Mouse (Mus musculus) MEL (cell line): ENCODE data around the gene Mcl1. TPM values are rescaled to one million over a fixed set of nuclear protein-coding genes. Genes with fewer than 3 reads are reported as not detected.

Experiments used
- DNase-seq: peaks from one replicate; pipeline ENCODE4 v3.0.0; 2011; ENCODE audit warnings: low read depth, low spot score
- H3K27ac ChIP-seq: 2 replicates; pipeline ENCODE4 v1.5.1; 2012; ENCODE audit warnings: low read depth, mild to moderate bottlenecking, control low read depth, low read length, moderate library complexity; ENCODE audit not compliant: control insufficient read depth
- H3K27me3 ChIP-seq, 2 experiments: fragments of 150-350 bp in 1 of 2; sonication (generic) in 1 of 2; 2 replicates each; pipeline ENCODE4 v1.6.1; 2012; ENCODE audit warnings: low read length in 2 of 2, mild to moderate bottlenecking in 2 of 2, improper control_type of control experiment in 1 of 2, moderate library complexity in 1 of 2; ENCODE audit not compliant: insufficient read depth in 2 of 2, control insufficient read depth in 1 of 2
- H3K36me3 ChIP-seq, 2 experiments: 2 replicates each; pipeline ENCODE4 v1.6.1; 2012 to 2014; ENCODE audit warnings: low read length in 2 of 2, improper control_type of control experiment in 1 of 2, inconsistent platforms in 1 of 2, mild to moderate bottlenecking in 1 of 2; ENCODE audit not compliant: insufficient read depth in 2 of 2, control insufficient read depth in 1 of 2
- H3K4me1 ChIP-seq, 2 experiments: fragments of 150-350 bp in 1 of 2; sonication (generic) in 1 of 2; 2 replicates each; pipeline ENCODE4 v1.6.1; 2012; ENCODE audit warnings: low read length in 2 of 2, improper control_type of control experiment in 1 of 2, mild to moderate bottlenecking in 1 of 2; ENCODE audit not compliant: insufficient read depth in 2 of 2, control insufficient read depth in 1 of 2
- H3K4me3 ChIP-seq, 2 experiments: fragments of 150-350 bp in 1 of 2; sonication (generic) in 1 of 2; 2 replicates each; pipeline ENCODE4 v1.5.1; 2012; ENCODE audit warnings: low read depth in 2 of 2, low read length in 2 of 2, mild to moderate bottlenecking in 2 of 2, moderate library complexity in 2 of 2, control low read depth in 1 of 2, improper control_type of control experiment in 1 of 2; ENCODE audit not compliant: control insufficient read depth in 1 of 2, insufficient read depth in 1 of 2
- H3K79me2 ChIP-seq: 2 replicates; pipeline ENCODE4 v1.6.1; 2012; ENCODE audit warnings: mild to moderate bottlenecking, low read length, moderate library complexity; ENCODE audit not compliant: control insufficient read depth, poor library complexity, insufficient read depth
- H3K9ac ChIP-seq: 2 replicates; pipeline ENCODE4 v1.6.1; 2012; ENCODE audit warnings: low read depth, mild to moderate bottlenecking, control low read depth, low read length, moderate library complexity; ENCODE audit not compliant: control insufficient read depth, poor library complexity, severe bottlenecking
- H3K9me3 ChIP-seq: fragments of 150-350 bp; sonication (generic); replicated peaks from 2 replicates; pipeline ENCODE4 v1.6.1; 2012; ENCODE audit warnings: mild to moderate bottlenecking, low read length, improper control_type of control experiment, moderate library complexity; ENCODE audit not compliant: insufficient read depth
- CTCF ChIP-seq, 3 experiments: IDR thresholded peaks in 2 of 3; conservative IDR thresholded peaks in 1 of 3; 2 replicates each; pipeline ENCODE4 v1.5.1; 2011 to 2012; ENCODE audit warnings: low read length in 3 of 3, low read depth in 2 of 3, mild to moderate bottlenecking in 2 of 3, improper control_type of control experiment in 1 of 3, inconsistent platforms in 1 of 3, mixed read lengths in 1 of 3, moderate library complexity in 1 of 3; ENCODE audit not compliant: control insufficient read depth in 1 of 3, insufficient read depth in 1 of 3, poor library complexity in 1 of 3, severe bottlenecking in 1 of 3
- E2F4 ChIP-seq: IDR thresholded peaks from 2 replicates; pipeline ENCODE4 v1.6.1; 2011; ENCODE audit warnings: low read depth, low read length, improper control_type of control experiment, borderline replicate concordance
- EP300 ChIP-seq, 2 experiments: IDR thresholded peaks; 2 replicates each; pipeline ENCODE4 v1.6.1; 2011; ENCODE audit warnings: improper control_type of control experiment in 2 of 2, low read length in 2 of 2, low read depth in 1 of 2, mild to moderate bottlenecking in 1 of 2
- GATA1 ChIP-seq: IDR thresholded peaks from 2 replicates; pipeline ENCODE4 v1.6.1; 2011; ENCODE audit warnings: low read depth, low read length, improper control_type of control experiment
- JUND ChIP-seq: IDR thresholded peaks from 2 replicates; pipeline ENCODE4 v1.6.1; 2011; ENCODE audit warnings: low read depth, mild to moderate bottlenecking, improper control_type of control experiment, low read length
- MAX ChIP-seq: IDR thresholded peaks from 2 replicates; pipeline ENCODE4 v1.6.1; 2011; ENCODE audit warnings: low read length, improper control_type of control experiment
- MAZ ChIP-seq: IDR thresholded peaks from 2 replicates; pipeline ENCODE4 v1.6.1; 2012; ENCODE audit warnings: low read depth, mild to moderate bottlenecking, inconsistent platforms, low read length, improper control_type of control experiment
- MXI1 ChIP-seq: IDR thresholded peaks from 2 replicates; pipeline ENCODE4 v1.6.1; 2011; ENCODE audit warnings: mild to moderate bottlenecking, low read depth, low read length, improper control_type of control experiment
- MYC ChIP-seq: IDR thresholded peaks from 2 replicates; pipeline ENCODE4 v1.6.1; 2011; ENCODE audit warnings: low read depth, mild to moderate bottlenecking, low read length, improper control_type of control experiment, moderate library complexity
- POLR2A ChIP-seq, 2 experiments: IDR thresholded peaks; 2 replicates each; pipeline ENCODE4 v1.6.1; 2011 to 2012; ENCODE audit warnings: low read length in 2 of 2, mild to moderate bottlenecking in 2 of 2, control low read depth in 1 of 2, improper control_type of control experiment in 1 of 2, low read depth in 1 of 2, moderate library complexity in 1 of 2; ENCODE audit not compliant: control insufficient read depth in 1 of 2, insufficient read depth in 1 of 2, poor library complexity in 1 of 2
- POLR2AphosphoS5 ChIP-seq: IDR thresholded peaks from 2 replicates; pipeline ENCODE4 v1.6.1; 2012; ENCODE audit warnings: low read depth, borderline replicate concordance, mild to moderate bottlenecking, inconsistent platforms, low read length, moderate library complexity, mixed read lengths
- RAD21 ChIP-seq: IDR thresholded peaks from 2 replicates; pipeline ENCODE4 v1.6.1; 2011; ENCODE audit warnings: mild to moderate bottlenecking, low read depth, low read length, improper control_type of control experiment
- SIN3A ChIP-seq: IDR thresholded peaks from 2 replicates; pipeline ENCODE4 v1.6.1; 2012; ENCODE audit warnings: low read length, improper control_type of control experiment, inconsistent platforms
- SMC3 ChIP-seq: IDR thresholded peaks from 2 replicates; pipeline ENCODE4 v1.6.1; 2011; ENCODE audit warnings: low read depth, low read length, improper control_type of control experiment
- TAL1 ChIP-seq: IDR thresholded peaks from 2 replicates; pipeline ENCODE4 v1.6.1; 2012; ENCODE audit warnings: mild to moderate bottlenecking, inconsistent platforms, low read length, moderate library complexity, mixed read lengths
- USF1 ChIP-seq: IDR thresholded peaks from 2 replicates; pipeline ENCODE4 v1.6.1; 2014; ENCODE audit warnings: low read depth, mild to moderate bottlenecking, inconsistent platforms, low read length, improper control_type of control experiment, moderate library complexity
- ZNF384 ChIP-seq: IDR thresholded peaks from 2 replicates; pipeline ENCODE4 v1.6.1; 2012; ENCODE audit warnings: low read depth, mild to moderate bottlenecking, inconsistent platforms, low read length, improper control_type of control experiment
- polyA plus RNA-seq, 2 experiments: library from polyadenylated mRNA; stranded (reverse) in 1 of 2; unstranded in 1 of 2; fragments of >175 nt in 1 of 2; fragments of >200 nt in 1 of 2; gene quantifications; 2 replicates each; pipeline versions ENCODE4 v1.2.1 to v1.2.4; 2012; ENCODE audit warnings: low replicate concordance in 2 of 2, low read depth in 1 of 2; ENCODE audit not compliant: insufficient read length in 2 of 2, insufficient read depth in 1 of 2, missing spikeins in 1 of 2
- total RNA-seq: library from RNA; depleted of rRNA; stranded (reverse); fragments of 300-350 nt; gene quantifications from 2 replicates; pipeline ENCODE4 v1.2.3, GENCODE M21; 2012

Mcl1 gene
- total and polyA plus RNA-seq, 3 experiments = 142 to 211 (median 156) TPM

DNA sequence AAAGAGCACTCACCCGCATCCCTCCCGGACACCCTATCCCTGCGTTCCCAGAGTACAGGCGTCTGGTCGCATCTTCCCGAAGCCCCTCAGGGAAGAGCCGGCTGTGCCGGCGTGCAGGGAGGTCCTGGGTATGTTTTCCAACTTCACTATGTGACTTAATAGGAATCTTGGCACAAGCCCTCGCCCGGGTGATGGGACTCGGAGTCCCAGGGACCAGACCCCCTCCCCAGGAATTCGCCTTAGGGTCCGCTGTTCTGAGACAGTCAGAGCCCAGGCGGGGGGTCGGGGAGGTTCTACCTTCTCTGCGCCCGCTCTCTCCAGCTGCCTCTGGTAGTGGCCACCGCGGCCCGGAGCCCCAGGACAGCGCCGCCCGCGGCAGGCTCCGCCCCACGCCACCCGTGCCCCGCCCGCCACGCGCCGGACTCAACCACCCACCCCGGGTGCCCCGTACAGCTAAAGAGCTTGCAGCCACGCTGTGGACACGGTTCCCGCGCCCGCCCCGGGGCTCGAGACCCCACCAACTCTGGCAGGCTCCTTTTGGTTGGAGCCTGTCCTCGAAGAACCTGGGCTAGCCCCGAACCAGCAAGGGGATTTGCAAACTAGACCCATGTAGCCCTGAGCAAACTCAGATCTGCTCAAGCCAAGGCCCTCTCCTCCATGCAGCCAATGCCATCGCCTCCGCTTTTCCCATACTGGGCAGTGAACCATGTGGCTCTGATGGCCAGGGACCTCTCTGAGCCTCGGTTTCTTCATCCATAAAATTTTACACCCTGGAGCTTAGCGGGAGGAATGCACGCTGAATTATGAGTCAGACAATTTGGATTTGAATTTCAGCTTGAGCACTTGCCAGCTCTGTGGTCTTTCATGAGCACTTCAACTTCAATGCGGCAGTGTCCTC, 29.2 kb downstream of the Mcl1 start, which contains the start of gene Adamtsl4:
Gene Adamtsl4 (minus strand): TSS at position 394 of the 898 bp plus-strand sequence.
- H3K27ac ChIP-seq = no peak within 1 kb of the TSS
- no peaks in the 10 kb centered on the region for H3K4me1 ChIP-seq
- H3K4me3 ChIP-seq = peak within 1 kb of the TSS; percentile 24 to 52; a peak in 2 of 4 replicates
- no peaks in the 10 kb centered on the region for H3K79me2 ChIP-seq
- DNase-seq = peak; percentile 48
- H3K36me3 ChIP-seq = no peaks in the 10 kb centered on the region
- no peaks in the 10 kb centered on the region for H3K27me3 ChIP-seq
- TF ChIP-seq CTCF (IDR thresholded peaks at IDR 0.05 in 2 of 3, conservative IDR thresholded peaks at IDR 0.05 in 1 of 3; ENCODE audit: control insufficient read depth in 1 of 3, insufficient read depth in 1 of 3, low read depth in 2 of 3, low read length in 3 of 3, poor library complexity in 1 of 3, severe bottlenecking in 1 of 3) (no peak), SMC3 (no peak), JUND (no peak), MYC (no peak), E2F4 (no peak), SIN3A (no peak), GATA1 (no peak), MAX (no peak), RAD21 (no peak), MXI1 (no peak), TAL1 (no peak)
- H3K9ac ChIP-seq = peak within 1 kb of the TSS; percentile 44
- no peaks in the 10 kb centered on the region for H3K9me3 ChIP-seq

DNA sequence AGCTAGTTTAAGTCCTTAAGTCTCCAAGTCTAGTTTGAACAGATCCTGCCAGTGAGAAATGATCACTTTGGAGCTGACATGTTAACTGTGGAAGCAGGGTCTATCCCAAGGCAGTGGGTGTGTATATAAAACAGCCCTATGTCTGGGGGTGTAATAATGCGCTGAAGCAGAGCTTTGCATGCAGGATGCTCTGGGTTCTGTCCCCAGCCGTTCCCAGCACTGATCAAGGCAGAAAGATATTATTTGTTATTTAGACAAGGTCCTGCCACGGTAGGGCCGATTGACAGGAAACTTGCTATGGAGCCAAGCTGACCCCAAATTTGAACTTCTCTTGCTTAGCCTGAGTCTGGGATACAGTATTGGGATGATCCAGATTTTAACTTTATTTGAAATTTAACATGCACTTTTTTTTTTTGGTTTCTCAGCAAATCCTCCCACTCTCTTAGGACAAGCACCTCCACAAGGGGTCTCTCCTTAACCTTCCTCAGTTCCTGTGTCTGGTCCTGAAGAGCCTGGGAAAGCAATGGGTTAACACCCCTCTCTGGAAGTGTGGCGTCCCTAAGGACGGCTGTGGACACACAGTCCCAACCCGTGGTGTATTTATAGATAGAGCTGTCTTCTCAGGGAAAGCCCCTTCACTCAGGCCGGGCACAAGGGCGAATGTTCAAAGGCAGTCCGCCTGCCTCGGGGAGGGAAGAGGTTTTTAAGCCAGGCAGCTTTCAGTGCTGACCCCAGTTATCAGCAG, 30.8 kb downstream of the Mcl1 start:
- Histone ChIP-seq H3K4me1 (peaks cover 0 to 7% of the 10 kb centered on the region in 2 experiments; a peak in 1 of 4 replicates), H3K79me2 (no peaks in the 10 kb centered on the region), H3K36me3 (no peaks in the 10 kb centered on the region), H3K27me3 (no peaks in the 10 kb centered on the region), H3K27ac (no peak overlapping the region), H3K4me3 (no peak overlapping the region), H3K9me3 (no peaks in the 10 kb centered on the region), H3K9ac (no peak overlapping the region)
- TF ChIP-seq POLR2A (IDR thresholded peaks at IDR 0.05; ENCODE audit: control insufficient read depth in 1 of 2, insufficient read depth in 1 of 2, low read depth in 1 of 2, low read length in 2 of 2, poor library complexity in 1 of 2) = no peak
- TF ChIP-seq RAD21 = no peak; the same call in 1 of the 2 replicates
- 0 out of 2 replicates have a peak, but pooled peaks have one; percentile 4 for TF ChIP-seq SMC3
- no peak for TF ChIP-seq GATA1
- no peak for TF ChIP-seq MAZ
- TF ChIP-seq CTCF (IDR thresholded peaks at IDR 0.05 in 2 of 3, conservative IDR thresholded peaks at IDR 0.05 in 1 of 3; ENCODE audit: control insufficient read depth in 1 of 3, insufficient read depth in 1 of 3, low read depth in 2 of 3, low read length in 3 of 3, poor library complexity in 1 of 3, severe bottlenecking in 1 of 3) = peak in 1 of 3 experiments; percentile 14; a peak in 1 of 6 replicates
- TF ChIP-seq ZNF384 = peak; percentile 33; the same call in 1 of the 2 replicates
- no peak for TF ChIP-seq EP300 (IDR thresholded peaks at IDR 0.05; ENCODE audit: low read depth in 1 of 2, low read length in 2 of 2)
- no peak for TF ChIP-seq TAL1
- no peak for TF ChIP-seq POLR2AphosphoS5
- no peak for TF ChIP-seq USF1
- no peak for DNase-seq
